Mouse (Mus musculus) embryonic fibroblast, embryonic 13.5 days (primary cell): ENCODE results near the gene Trim41.

ENCODE experiments used
- CTCF ChIP-seq: IDR thresholded peaks from 2 replicates; pipeline ENCODE4 v1.5.1; 2011; ENCODE audit warnings: mild to moderate bottlenecking, control low read depth, low read length, moderate library complexity, borderline replicate concordance; ENCODE audit not compliant: insufficient read depth
- POLR2A ChIP-seq: IDR thresholded peaks from 2 replicates; pipeline ENCODE4 v1.6.1; 2011; ENCODE audit warnings: low read depth, mild to moderate bottlenecking, control low read depth, low read length, moderate library complexity

GRCm38 (mm10) chr11:48789215-48789614 is 27.9 kb downstream of the Trim41 start:
- TF ChIP-seq CTCF (no peak), POLR2A (no peak)
